Mouse (Mus musculus): Measurements from ENCODE around the gene Jaml. TPM values are rescaled to one million over a fixed set of nuclear protein-coding genes. Genes with fewer than 3 reads are reported as not detected.

The Jaml gene
- polyA plus RNA-seq, 1 experiment from 2014 or later = 0.68 TPM

GRCm38 (mm10) chr9:45116819-45117218 is 37.8 kb downstream of the Jaml start:
- no peaks in the 10 kb centered on the region for H3K36me3 ChIP-seq (replicated peaks; ENCODE audit: insufficient read depth, low read length)
- H3K27ac ChIP-seq (ENCODE audit: low read depth) = no peak overlapping the region
- no peak overlapping the region for H3K9ac ChIP-seq (replicated peaks)
- no peak overlapping the region for H3K4me2 ChIP-seq (ENCODE audit: low read depth, low read length)
- H3K9me3 ChIP-seq (ENCODE audit: low read length) = no peaks in the 10 kb centered on the region
- H3K27me3 ChIP-seq (ENCODE audit: insufficient read depth, low read length) = 0 out of 2 replicates have a peak, but pooled peaks cover 7% of the 10 kb centered on the region
- 30% methylated on average over 9 of the region's 9 CpGs for WGBS (ENCODE audit: insufficient replicate concordance)
- no peak for ATAC-seq
- no peak for TF ChIP-seq EP300 (IDR thresholded peaks at IDR 0.05; ENCODE audit: low read depth)
- no peak for TF ChIP-seq CTCF (IDR thresholded peaks at IDR 0.05; ENCODE audit: low read depth)
- no peak for DNase-seq
- peaks cover under 1% of the 10 kb centered on the region for H3K4me1 ChIP-seq (ENCODE audit: insufficient read depth)
- no peak overlapping the region for H3K4me3 ChIP-seq (ENCODE audit: low read depth, low read length)

GRCm38 (mm10) chr9:45117741-45118431 is 38.9 kb downstream of the Jaml start, which contains the start of gene Scn2b:
Scn2b (plus strand) TSS chr9:45117782.
- Histone ChIP-seq H3K27me3 (ENCODE audit: insufficient read depth, low read length) (0 out of 2 replicates have a peak, but pooled peaks cover 7% of the 10 kb centered on the region), H3K9ac (replicated peaks) (0 out of 2 replicates have a peak within 1 kb of the TSS, but pooled peaks have one; percentile 18), H3K36me3 (replicated peaks; ENCODE audit: insufficient read depth, low read length) (no peaks in the 10 kb centered on the region)

GRCm38 (mm10) chr9:45118552-45118951 is 39.6 kb downstream of the Jaml start:
- no peak overlapping the region for H3K4me2 ChIP-seq (ENCODE audit: low read depth, low read length)
- H3K27me3 ChIP-seq (ENCODE audit: insufficient read depth, low read length) = 0 out of 2 replicates have a peak, but pooled peaks cover 7% of the 10 kb centered on the region
- WGBS (ENCODE audit: insufficient replicate concordance) = 22% methylated on average over 10 of the region's 10 CpGs

More at GRCm38 (mm10) chr9:45117741-45118431, 38.9 kb downstream of the Jaml start, which contains the start of gene Scn2b:
- TF ChIP-seq CTCF (IDR thresholded peaks at IDR 0.05; ENCODE audit: low read depth) = no peak
- TF ChIP-seq EP300 (IDR thresholded peaks at IDR 0.05; ENCODE audit: low read depth) = no peak
- peak within 1 kb of the TSS; percentile 53 for H3K4me2 ChIP-seq (ENCODE audit: low read depth, low read length)
- H3K4me1 ChIP-seq (ENCODE audit: insufficient read depth) = peaks cover 7% of the 10 kb centered on the region
- ATAC-seq = no peak
- DNase-seq = no peak
- 6% methylated on average over 13 of the region's 13 CpGs for WGBS (ENCODE audit: insufficient replicate concordance)
- no peaks in the 10 kb centered on the region for H3K9me3 ChIP-seq (ENCODE audit: low read length)
- H3K4me3 ChIP-seq (ENCODE audit: low read depth, low read length) = peak within 1 kb of the TSS; percentile 23; the same call in 1 of the 2 replicates
- H3K27ac ChIP-seq (ENCODE audit: low read depth) = no peak within 1 kb of the TSS

DNA sequence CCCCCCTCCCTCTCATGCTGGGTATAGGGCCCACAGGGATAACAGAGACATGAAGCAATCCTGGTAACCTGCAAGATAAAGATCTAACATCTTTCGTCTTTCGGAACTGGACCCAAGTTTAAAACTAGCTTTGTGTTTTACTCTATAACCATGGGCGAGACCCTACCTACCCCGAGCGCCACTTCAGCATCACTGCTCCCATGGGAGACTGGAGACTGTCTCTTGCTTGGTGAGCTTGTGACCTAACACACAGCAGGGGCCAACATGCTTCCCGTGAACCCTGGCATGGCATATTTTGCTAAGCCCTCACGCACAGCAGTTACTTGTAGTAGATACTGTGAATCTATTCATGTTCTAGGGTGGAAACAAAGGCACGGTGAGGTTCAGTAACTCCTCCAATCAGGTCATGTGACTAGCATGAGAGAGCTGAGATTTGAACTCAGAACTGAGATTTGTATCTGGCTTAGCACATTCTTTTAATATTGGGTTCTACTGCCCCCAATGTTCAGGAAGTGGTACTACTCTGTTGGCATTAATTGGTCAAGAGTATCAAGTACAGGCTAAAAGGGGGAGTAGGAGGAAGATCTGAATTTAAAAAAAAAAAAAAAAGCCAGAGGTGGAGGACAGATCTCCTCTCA is 40.5 kb downstream of the Jaml start:
- Histone ChIP-seq H3K27me3 (ENCODE audit: insufficient read depth, low read length) (0 out of 2 replicates have a peak, but pooled peaks cover 7% of the 10 kb centered on the region), H3K36me3 (replicated peaks; ENCODE audit: insufficient read depth, low read length) (no peaks in the 10 kb centered on the region), H3K27ac (ENCODE audit: low read depth) (no peak overlapping the region), H3K4me2 (ENCODE audit: low read depth, low read length) (no peak overlapping the region), H3K9ac (replicated peaks) (no peak overlapping the region), H3K9me3 (ENCODE audit: low read length) (no peaks in the 10 kb centered on the region), H3K4me3 (ENCODE audit: low read depth, low read length) (no peak overlapping the region), H3K4me1 (ENCODE audit: insufficient read depth) (peaks cover 7% of the 10 kb centered on the region)
- DNase-seq (no peak), ATAC-seq (no peak)
- 77% methylated on average over 8 of the region's 8 CpGs for WGBS (ENCODE audit: insufficient replicate concordance)
- no peak for TF ChIP-seq EP300 (IDR thresholded peaks at IDR 0.05; ENCODE audit: low read depth)
- TF ChIP-seq CTCF (IDR thresholded peaks at IDR 0.05; ENCODE audit: low read depth) = peak; percentile 49

More at GRCm38 (mm10) chr9:45118552-45118951, 39.6 kb downstream of the Jaml start:
- Histone ChIP-seq H3K4me1 (ENCODE audit: insufficient read depth) (peaks cover 7% of the 10 kb centered on the region), H3K36me3 (replicated peaks; ENCODE audit: insufficient read depth, low read length) (no peaks in the 10 kb centered on the region), H3K9me3 (ENCODE audit: low read length) (no peaks in the 10 kb centered on the region), H3K4me3 (ENCODE audit: low read depth, low read length) (no peak overlapping the region), H3K9ac (replicated peaks) (no peak overlapping the region), H3K27ac (ENCODE audit: low read depth) (no peak overlapping the region)
- DNase-seq (no peak), ATAC-seq (no peak)
- TF ChIP-seq CTCF (IDR thresholded peaks at IDR 0.05; ENCODE audit: low read depth) (no peak), EP300 (IDR thresholded peaks at IDR 0.05; ENCODE audit: low read depth) (no peak)

DNA sequence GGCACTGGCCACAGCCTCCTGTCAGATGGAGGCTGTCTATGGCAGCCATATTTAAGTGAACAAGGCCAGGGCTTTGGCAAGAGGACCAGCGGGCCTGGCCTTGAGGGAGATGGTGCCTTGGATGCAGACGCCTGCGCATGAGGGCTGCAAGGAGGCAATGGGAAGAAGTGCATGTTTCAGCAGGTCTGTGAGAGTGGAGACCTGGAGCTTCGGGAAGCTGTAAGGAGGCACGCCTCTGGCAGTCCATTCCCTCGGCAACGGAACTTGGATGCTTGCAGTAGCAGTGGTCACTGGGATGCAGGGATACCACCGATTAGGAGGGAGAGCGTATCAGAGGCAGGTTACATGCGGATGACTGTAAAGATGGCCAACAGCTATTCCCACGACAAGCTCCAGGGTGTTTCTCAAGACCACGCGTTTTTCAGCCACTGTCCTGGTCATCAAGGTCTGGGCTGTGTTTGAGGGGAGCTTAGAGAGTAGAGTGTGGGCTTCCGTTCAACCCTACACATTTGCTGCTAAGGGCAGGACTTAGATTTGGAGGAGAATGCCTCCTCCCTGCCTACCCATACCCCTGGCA is 41.1 kb downstream of the Jaml start:
- Histone ChIP-seq H3K9ac (replicated peaks) (no peak overlapping the region), H3K4me3 (ENCODE audit: low read depth, low read length) (no peak overlapping the region), H3K9me3 (ENCODE audit: low read length) (no peaks in the 10 kb centered on the region), H3K36me3 (replicated peaks; ENCODE audit: insufficient read depth, low read length) (no peaks in the 10 kb centered on the region), H3K4me2 (ENCODE audit: low read depth, low read length) (no peak overlapping the region), H3K4me1 (ENCODE audit: insufficient read depth) (peaks cover 7% of the 10 kb centered on the region), H3K27ac (ENCODE audit: low read depth) (no peak overlapping the region), H3K27me3 (ENCODE audit: insufficient read depth, low read length) (0 out of 2 replicates have a peak, but pooled peaks cover 7% of the 10 kb centered on the region)
- no peak for ATAC-seq
- TF ChIP-seq EP300 (IDR thresholded peaks at IDR 0.05; ENCODE audit: low read depth) (no peak), CTCF (IDR thresholded peaks at IDR 0.05; ENCODE audit: low read depth) (no peak)
- no peak for DNase-seq
- WGBS (ENCODE audit: insufficient replicate concordance) = 73% methylated on average over 14 of the region's 14 CpGs

DNA sequence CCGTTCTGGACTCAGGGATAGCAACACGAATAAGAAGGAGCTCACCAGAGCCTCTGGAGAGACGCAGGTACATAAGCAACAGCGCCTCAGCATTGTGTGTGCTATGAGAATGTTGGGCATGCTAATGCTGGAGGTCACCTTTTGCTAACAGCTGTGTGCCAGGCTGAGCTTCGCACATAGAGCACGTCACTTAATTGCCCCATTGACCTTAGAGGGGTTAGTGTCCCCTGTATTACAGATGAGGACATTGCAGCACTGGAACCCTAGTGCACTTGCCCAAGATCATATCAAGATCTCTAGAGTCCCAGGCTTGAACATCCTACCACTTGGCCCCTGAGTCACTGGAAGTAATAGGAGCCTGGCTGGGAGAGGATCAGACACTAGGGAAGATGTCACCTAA is 41.6 kb downstream of the Jaml start:
- Histone ChIP-seq H3K27ac (ENCODE audit: low read depth) (no peak overlapping the region), H3K9ac (replicated peaks) (no peak overlapping the region), H3K9me3 (ENCODE audit: low read length) (no peaks in the 10 kb centered on the region), H3K36me3 (replicated peaks; ENCODE audit: insufficient read depth, low read length) (no peaks in the 10 kb centered on the region), H3K27me3 (ENCODE audit: insufficient read depth, low read length) (0 out of 2 replicates have a peak, but pooled peaks cover 7% of the 10 kb centered on the region), H3K4me1 (ENCODE audit: insufficient read depth) (peaks cover 7% of the 10 kb centered on the region), H3K4me3 (ENCODE audit: low read depth, low read length) (no peak overlapping the region), H3K4me2 (ENCODE audit: low read depth, low read length) (no peak overlapping the region)
- DNase-seq = no peak
- WGBS (ENCODE audit: insufficient replicate concordance) = 75% methylated on average over 6 of the region's 6 CpGs
- TF ChIP-seq CTCF (IDR thresholded peaks at IDR 0.05; ENCODE audit: low read depth) (no peak), EP300 (IDR thresholded peaks at IDR 0.05; ENCODE audit: low read depth) (no peak)
- ATAC-seq = no peak

Data from liver, postnatal 0 days (tissue).